Mouse (Mus musculus) stomach, embryonic 14.5 days (tissue): ENCODE measurements at regions not wholly inside any gene's neighbourhood (a gene's known extent, or its start where the extent isn't known, plus 50 kb on each side); places are given as distances from the start of the nearest gene placed in this dataset.

Experiments used
- ATAC-seq: fragments of 200-750 bp; cut with Nextera tagmentation; 2 replicates; pipeline ENCODE4 v1.8.0; 2017; ENCODE audit warnings: low read depth, moderate TSS enrichment; ENCODE audit not compliant: insufficient number of reproducible peaks, insufficient read depth, low FRiP score
- H3K27ac ChIP-seq: fragments of 300-500 bp; sonication (generic); 2 replicates; pipeline ENCODE4 v1.5.1; 2014; ENCODE audit warnings: mild to moderate bottlenecking, low read length, moderate library complexity, mixed read lengths
- H3K27me3 ChIP-seq: fragments of 300-500 bp; sonication (generic); 2 replicates; pipeline ENCODE4 v1.6.1; 2014; ENCODE audit warnings: low read length, control low read depth, mixed read lengths; ENCODE audit not compliant: control insufficient read depth, insufficient read depth
- H3K36me3 ChIP-seq: fragments of 300-500 bp; sonication (generic); 2 replicates; pipeline ENCODE4 v1.6.1; 2014; ENCODE audit warnings: mild to moderate bottlenecking, control low read depth, low read length, moderate library complexity, mixed read lengths; ENCODE audit not compliant: control insufficient read depth, insufficient read depth
- H3K4me1 ChIP-seq: fragments of 300-500 bp; sonication (generic); 2 replicates; pipeline ENCODE4 v1.6.1; 2014; ENCODE audit warnings: low read length, control low read depth, mixed read lengths; ENCODE audit not compliant: control insufficient read depth, insufficient read depth
- H3K4me2 ChIP-seq: fragments of 300-500 bp; sonication (generic); replicated peaks from 2 replicates; pipeline ENCODE4 v1.6.1; 2014; ENCODE audit warnings: low read depth, low read length, control low read depth
- H3K4me3 ChIP-seq: fragments of 300-500 bp; sonication (generic); 2 replicates; pipeline ENCODE4 v1.5.1; 2014; ENCODE audit warnings: low read depth, low read length, control low read depth
- H3K9ac ChIP-seq: fragments of 300-500 bp; sonication (generic); replicated peaks from 2 replicates; pipeline ENCODE4 v1.6.1; 2014; ENCODE audit warnings: low read depth, mild to moderate bottlenecking, control low read depth, low read length, moderate library complexity, mixed read lengths
- H3K9me3 ChIP-seq: fragments of 300-500 bp; sonication (generic); 2 replicates; pipeline ENCODE4 v1.6.1; 2016; ENCODE audit warnings: low read depth, low read length, control low read depth; ENCODE audit not compliant: control insufficient read depth
- WGBS: fragments of 180-500 bp; shearing (Covaris S2); extraction: QIAGEN DNeasy Blood & Tissue Kit; methylation state at CpG from one replicate; pipeline ENCODE4 v1.1.7; 2014; 5-methylcytosine and 5-hydroxymethylcytosine counted together

GRCm38 (mm10) chr8:12499658-12500057, 73.2 kb upstream of the Spaca7 start:
- H3K9ac ChIP-seq = no peak overlapping the region
- WGBS = 20% methylated on average over 5 of the region's 5 CpGs
- no peak overlapping the region for H3K4me3 ChIP-seq
- no peaks in the 10 kb centered on the region for H3K9me3 ChIP-seq
- no peak for ATAC-seq
- no peak overlapping the region for H3K4me2 ChIP-seq
- H3K27me3 ChIP-seq = peaks cover 37% of the 10 kb centered on the region
- no peak overlapping the region for H3K27ac ChIP-seq
- H3K4me1 ChIP-seq = 0 out of 2 replicates have a peak, but pooled peaks cover 4% of the 10 kb centered on the region
- no peaks in the 10 kb centered on the region for H3K36me3 ChIP-seq

GRCm38 (mm10) chr8:12500291-12500690, 72.5 kb upstream of the Spaca7 start:
- WGBS = 45% methylated on average over 3 of the region's 3 CpGs
- ATAC-seq = no peak
- Histone ChIP-seq H3K4me2 (no peak overlapping the region), H3K9ac (no peak overlapping the region), H3K4me3 (no peak overlapping the region), H3K27ac (no peak overlapping the region), H3K4me1 (0 out of 2 replicates have a peak, but pooled peaks cover 4% of the 10 kb centered on the region), H3K27me3 (peaks cover 43% of the 10 kb centered on the region), H3K9me3 (no peaks in the 10 kb centered on the region), H3K36me3 (no peaks in the 10 kb centered on the region)

DNA sequence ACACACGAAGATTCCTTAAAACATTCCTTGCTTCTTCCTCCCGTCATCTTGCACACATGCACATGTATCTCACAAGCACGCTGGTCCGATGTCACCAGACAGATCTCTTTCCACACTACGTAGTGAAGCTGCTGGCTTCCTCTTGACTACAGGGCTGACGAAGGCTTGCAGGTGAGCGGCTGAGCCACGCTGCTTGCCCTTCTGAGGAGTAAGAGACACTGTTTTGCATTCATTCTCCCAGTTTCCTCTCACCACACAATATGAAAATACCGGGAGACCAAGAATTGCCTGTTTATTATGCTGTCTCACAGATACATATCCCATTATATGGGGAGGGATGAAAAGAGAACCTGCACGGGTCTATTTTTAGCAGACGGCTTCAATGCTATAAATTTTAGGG, 71.0 kb upstream of the Spaca7 start:
- WGBS = 2% methylated on average over 11 of the region's 11 CpGs
- no peak for ATAC-seq
- Histone ChIP-seq H3K4me2 (peak overlapping the region; percentile 41), H3K9ac (no peak overlapping the region), H3K4me1 (0 out of 2 replicates have a peak, but pooled peaks cover 4% of the 10 kb centered on the region), H3K4me3 (peak overlapping the region; percentile 19; the same call in 1 of the 2 replicates), H3K27ac (no peak overlapping the region), H3K36me3 (no peaks in the 10 kb centered on the region), H3K9me3 (no peaks in the 10 kb centered on the region), H3K27me3 (peaks cover 48% of the 10 kb centered on the region)

- Histone ChIP-seq H3K9ac (no peak overlapping the region), H3K4me2 (peak overlapping the region; percentile 41), H3K27me3 (peaks cover 48% of the 10 kb centered on the region), H3K27ac (no peak overlapping the region), H3K4me3 (peak overlapping the region; percentile 19; the same call in 1 of the 2 replicates), H3K36me3 (no peaks in the 10 kb centered on the region), H3K9me3 (no peaks in the 10 kb centered on the region), H3K4me1 (0 out of 2 replicates have a peak, but pooled peaks cover 4% of the 10 kb centered on the region)
- under 1% methylated on average over 22 of the region's 22 CpGs for WGBS
- 0 out of 2 replicates have a peak, but pooled peaks have one; percentile 53 for ATAC-seq
Observed at GRCm38 (mm10) chr8:12502321-12502775, 70.5 kb upstream of the Spaca7 start.

DNA sequence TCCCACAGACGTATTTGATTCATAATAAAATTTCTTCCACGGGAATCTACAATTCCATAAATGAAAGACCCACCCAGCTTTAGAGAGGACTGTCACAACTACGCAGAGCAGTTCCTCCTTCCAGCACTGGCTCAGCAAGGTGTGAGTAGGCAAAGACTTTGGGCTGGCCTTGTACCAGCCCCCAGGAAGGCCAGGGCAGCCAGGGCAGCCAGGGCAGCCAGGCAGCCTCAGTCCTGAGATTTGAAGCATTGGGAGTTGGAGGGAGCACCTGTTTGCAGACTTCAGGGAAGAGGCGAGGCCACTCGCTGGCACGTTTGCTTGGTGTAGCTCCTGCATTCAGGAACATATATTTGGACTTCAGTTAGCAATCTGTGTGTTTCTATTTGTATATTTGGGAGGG, 70.0 kb upstream of the Spaca7 start:
- H3K27ac ChIP-seq = no peak overlapping the region
- no peak for ATAC-seq
- peak overlapping the region; percentile 41; the same call in 1 of the 2 replicates for H3K4me2 ChIP-seq
- no peaks in the 10 kb centered on the region for H3K9me3 ChIP-seq
- H3K4me3 ChIP-seq = no peak overlapping the region
- no peak overlapping the region for H3K9ac ChIP-seq
- H3K27me3 ChIP-seq = peaks cover 48% of the 10 kb centered on the region
- H3K36me3 ChIP-seq = no peaks in the 10 kb centered on the region
- 9% methylated on average over 6 of the region's 6 CpGs for WGBS
- 0 out of 2 replicates have a peak, but pooled peaks cover 4% of the 10 kb centered on the region for H3K4me1 ChIP-seq

DNA sequence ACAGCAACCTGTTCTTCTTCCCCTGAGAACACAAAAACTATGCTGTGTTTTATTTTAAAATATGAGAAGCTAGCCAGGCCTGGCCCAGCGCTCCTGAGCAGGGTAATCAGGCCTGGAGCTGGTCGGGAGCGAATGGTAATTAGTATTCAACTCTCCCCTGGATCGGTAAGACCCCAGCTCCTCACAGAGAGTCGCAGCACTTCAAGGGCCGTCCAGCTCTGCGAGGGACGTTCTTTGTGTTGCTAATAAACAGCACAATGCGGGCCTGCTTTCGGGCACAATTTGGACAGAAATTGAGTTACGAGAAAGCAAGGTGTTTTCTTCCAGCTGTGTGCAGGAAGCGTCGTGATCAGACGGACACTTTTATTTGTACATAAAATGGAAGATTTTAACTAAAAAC, 69.5 kb upstream of the Spaca7 start:
- H3K27ac ChIP-seq = no peak overlapping the region
- H3K9me3 ChIP-seq = no peaks in the 10 kb centered on the region
- H3K27me3 ChIP-seq = peaks cover 48% of the 10 kb centered on the region
- 6% methylated on average over 14 of the region's 14 CpGs for WGBS
- H3K9ac ChIP-seq = no peak overlapping the region
- H3K4me3 ChIP-seq = no peak overlapping the region
- H3K4me1 ChIP-seq = 0 out of 2 replicates have a peak, but pooled peaks cover 4% of the 10 kb centered on the region
- no peaks in the 10 kb centered on the region for H3K36me3 ChIP-seq
- H3K4me2 ChIP-seq = no peak overlapping the region
- ATAC-seq = no peak

DNA sequence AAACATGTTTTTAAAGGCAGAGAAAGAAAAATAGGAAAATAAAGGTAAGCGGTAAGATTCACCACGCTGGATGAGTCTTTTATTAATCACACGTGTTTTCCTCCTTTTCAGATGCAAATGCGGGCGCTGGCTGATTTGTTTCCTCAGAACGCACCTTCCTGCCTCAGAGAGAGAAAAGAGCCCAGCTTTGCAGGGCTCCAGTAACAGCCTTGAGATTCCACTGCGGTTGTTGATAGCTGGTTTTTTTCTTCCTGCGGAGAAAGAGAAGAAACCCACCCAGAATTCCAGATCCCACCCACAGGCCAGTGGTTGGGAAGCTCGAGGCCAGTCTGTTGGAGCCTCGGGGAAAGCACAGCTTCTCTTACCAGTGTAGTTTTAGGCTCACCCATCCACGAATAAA, 68.6 kb upstream of the Spaca7 start:
- Histone ChIP-seq H3K9ac (no peak overlapping the region), H3K27me3 (peaks cover 46% of the 10 kb centered on the region)
- 4% methylated on average over 11 of the region's 11 CpGs for WGBS

GRCm38 (mm10) chr8:12504777-12505176, 68.1 kb upstream of the Spaca7 start:
- no peak for ATAC-seq
- Histone ChIP-seq H3K27ac (no peak overlapping the region), H3K4me3 (no peak overlapping the region), H3K4me2 (no peak overlapping the region), H3K4me1 (0 out of 2 replicates have a peak, but pooled peaks cover 4% of the 10 kb centered on the region), H3K36me3 (no peaks in the 10 kb centered on the region), H3K9me3 (no peaks in the 10 kb centered on the region), H3K27me3 (peaks cover 42% of the 10 kb centered on the region), H3K9ac (no peak overlapping the region)
- 22% methylated on average over 3 of the region's 3 CpGs for WGBS

More for the DNA sequence above, 68.6 kb upstream of the Spaca7 start:
- Histone ChIP-seq H3K4me2 (no peak overlapping the region), H3K36me3 (no peaks in the 10 kb centered on the region), H3K9me3 (no peaks in the 10 kb centered on the region), H3K4me1 (0 out of 2 replicates have a peak, but pooled peaks cover 4% of the 10 kb centered on the region), H3K27ac (no peak overlapping the region), H3K4me3 (no peak overlapping the region)
- no peak for ATAC-seq

DNA sequence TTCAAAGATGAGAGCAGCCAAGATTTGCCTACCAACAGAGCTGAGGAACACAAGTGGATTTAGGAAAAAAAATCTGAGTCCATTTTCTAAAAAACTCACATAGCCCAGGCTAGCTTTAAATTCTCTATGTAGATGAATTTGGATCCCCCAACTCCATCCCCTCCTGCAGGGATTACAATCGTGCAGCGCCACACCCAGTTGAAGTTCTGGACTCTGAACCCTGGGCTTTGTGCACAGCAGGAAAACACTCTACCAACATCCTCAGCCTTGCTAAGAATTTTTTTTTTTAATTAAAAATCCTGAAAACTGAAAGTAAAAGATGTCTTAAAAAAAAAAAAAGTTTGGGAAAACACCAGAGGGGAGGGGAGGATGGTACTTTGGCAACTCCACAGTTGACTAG, 62.6 kb upstream of the Spaca7 start:
- H3K27me3 ChIP-seq = peaks cover 6% of the 10 kb centered on the region; the same call in 1 of the 2 replicates

More for the DNA sequence above, 62.6 kb upstream of the Spaca7 start:
- ATAC-seq = no peak
- Histone ChIP-seq H3K4me3 (no peak overlapping the region), H3K36me3 (no peaks in the 10 kb centered on the region), H3K27ac (no peak overlapping the region), H3K9me3 (no peaks in the 10 kb centered on the region), H3K4me2 (no peak overlapping the region), H3K9ac (no peak overlapping the region), H3K4me1 (no peaks in the 10 kb centered on the region)
- WGBS = 64% methylated on average over 2 of the region's 2 CpGs
